Mouse (Mus musculus) embryonic facial prominence, embryonic 13.5 days (tissue): ENCODE measurements at regions not wholly inside any gene's neighbourhood (a gene's known extent, or its start where the extent isn't known, plus 50 kb on each side); places are given as distances from the start of the nearest gene placed in this dataset.
"Not testable (repeated sequence)": the region's sequence is repeated elsewhere in the genome, so short reads cannot be mapped to it uniquely, and the experiment has no call there.

ENCODE experiments used
- ATAC-seq: fragments of 200-750 bp; cut with Nextera tagmentation; 2 replicates; pipeline ENCODE4 v1.8.0; 2017; ENCODE audit warnings: low read depth; ENCODE audit not compliant: insufficient number of reproducible peaks, insufficient read depth, low FRiP score, low TSS enrichment
- H3K27ac ChIP-seq: fragments of 300-500 bp; sonication (generic); 2 replicates; pipeline ENCODE4 v1.5.1; 2015; ENCODE audit warnings: moderate library complexity, mild to moderate bottlenecking, inconsistent platforms
- H3K27me3 ChIP-seq: fragments of 300-500 bp; sonication (generic); 2 replicates; pipeline ENCODE4 v1.6.1; 2015; ENCODE audit warnings: mild to moderate bottlenecking, inconsistent platforms
- H3K36me3 ChIP-seq: fragments of 300-500 bp; sonication (generic); 2 replicates; pipeline ENCODE4 v1.6.1; 2015; ENCODE audit warnings: mild to moderate bottlenecking, inconsistent platforms
- H3K4me1 ChIP-seq: fragments of 300-500 bp; sonication (generic); 2 replicates; pipeline ENCODE4 v1.6.1; 2015; ENCODE audit warnings: inconsistent platforms
- H3K4me2 ChIP-seq: fragments of 300-500 bp; sonication (generic); 2 replicates; pipeline ENCODE4 v1.6.1; 2015; ENCODE audit warnings: moderate library complexity, mild to moderate bottlenecking, inconsistent platforms
- H3K4me3 ChIP-seq: fragments of 300-500 bp; sonication (generic); 2 replicates; pipeline ENCODE4 v1.5.1; 2015; ENCODE audit warnings: mild to moderate bottlenecking, inconsistent platforms
- H3K9ac ChIP-seq: fragments of 300-500 bp; sonication (generic); 2 replicates; pipeline ENCODE4 v1.6.1; 2015; ENCODE audit warnings: mild to moderate bottlenecking, inconsistent platforms
- H3K9me3 ChIP-seq: fragments of 300-500 bp; sonication (generic); 2 replicates; pipeline ENCODE4 v1.6.1; 2016; ENCODE audit warnings: inconsistent platforms
- WGBS: fragments of 180-500 bp; shearing (Covaris S2); methylation state at CpG from one replicate; pipeline ENCODE4 v1.1.7; 2015; ENCODE audit warnings: mixed read lengths; 5-methylcytosine and 5-hydroxymethylcytosine counted together

GRCm38 (mm10) chr7:137522450-137522849, 85.0 kb downstream of the Glrx3 start:
- no peaks in the 10 kb centered on the region for H3K36me3 ChIP-seq
- no peaks in the 10 kb centered on the region for H3K27me3 ChIP-seq
- no peak overlapping the region for H3K4me3 ChIP-seq
- H3K27ac ChIP-seq = no peak overlapping the region
- H3K9me3 ChIP-seq = no peaks in the 10 kb centered on the region
- H3K4me2 ChIP-seq = no peak overlapping the region
- WGBS = 83% methylated on average over 5 of the region's 5 CpGs
- H3K4me1 ChIP-seq = no peaks in the 10 kb centered on the region
- ATAC-seq = no peak
- no peak overlapping the region for H3K9ac ChIP-seq

GRCm38 (mm10) chr7:137533476-137533875, 96.1 kb downstream of the Glrx3 start:
- no peak for ATAC-seq
- Histone ChIP-seq H3K9me3 (no peaks in the 10 kb centered on the region), H3K27me3 (no peaks in the 10 kb centered on the region), H3K4me3 (no peak overlapping the region), H3K4me2 (no peak overlapping the region), H3K9ac (no peak overlapping the region), H3K27ac (no peak overlapping the region), H3K36me3 (no peaks in the 10 kb centered on the region), H3K4me1 (no peaks in the 10 kb centered on the region)
- 84% methylated on average over 4 of the region's 4 CpGs for WGBS

GRCm38 (mm10) chr7:137549991-137550390, 112.6 kb downstream of the Glrx3 start:
- no peak for ATAC-seq
- no peak overlapping the region for H3K9ac ChIP-seq
- no peaks in the 10 kb centered on the region for H3K36me3 ChIP-seq
- no peak overlapping the region for H3K4me3 ChIP-seq
- H3K4me2 ChIP-seq = no peak overlapping the region
- no peaks in the 10 kb centered on the region for H3K4me1 ChIP-seq
- no peaks in the 10 kb centered on the region for H3K9me3 ChIP-seq
- no peak overlapping the region for H3K27ac ChIP-seq
- WGBS = 47% methylated on average over 2 of the region's 2 CpGs
- H3K27me3 ChIP-seq = no peaks in the 10 kb centered on the region

DNA sequence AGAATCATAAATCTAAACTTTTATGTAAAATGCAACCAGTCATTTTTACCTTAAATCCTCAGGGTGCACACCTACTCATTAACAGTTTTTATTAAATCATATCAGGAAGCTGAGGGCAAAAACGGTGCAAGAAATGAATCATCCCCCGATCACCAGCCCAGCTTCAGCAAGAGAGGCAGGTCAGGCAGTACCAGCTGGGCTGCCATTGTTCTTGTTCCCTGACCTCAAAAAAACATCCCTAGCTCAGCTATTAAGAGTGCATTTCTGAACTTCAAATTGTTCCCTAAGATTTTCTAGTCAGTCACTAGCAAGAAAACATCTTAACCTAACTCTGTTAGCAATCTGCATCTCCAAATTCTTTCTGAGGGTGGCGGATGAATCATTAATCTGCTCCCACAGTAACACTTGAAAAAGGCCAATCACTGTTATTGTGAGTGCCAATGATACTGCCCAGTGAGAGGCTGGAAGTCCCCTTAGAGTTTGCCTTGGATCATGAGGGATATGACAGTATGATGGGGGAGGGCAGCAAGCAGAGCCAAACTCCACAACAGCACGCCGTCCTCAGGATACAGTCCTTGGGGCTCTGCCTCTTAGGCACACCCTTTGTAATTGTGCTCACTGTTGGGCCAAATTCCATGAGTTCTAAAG, 115.3 kb downstream of the Glrx3 start:
- WGBS = 78% methylated on average over 5 of the region's 5 CpGs
- Histone ChIP-seq H3K4me2 (no peak overlapping the region), H3K4me3 (no peak overlapping the region), H3K9me3 (no peaks in the 10 kb centered on the region), H3K9ac (no peak overlapping the region), H3K4me1 (no peaks in the 10 kb centered on the region), H3K27ac (no peak overlapping the region), H3K36me3 (no peaks in the 10 kb centered on the region), H3K27me3 (no peaks in the 10 kb centered on the region)
- no peak for ATAC-seq

DNA sequence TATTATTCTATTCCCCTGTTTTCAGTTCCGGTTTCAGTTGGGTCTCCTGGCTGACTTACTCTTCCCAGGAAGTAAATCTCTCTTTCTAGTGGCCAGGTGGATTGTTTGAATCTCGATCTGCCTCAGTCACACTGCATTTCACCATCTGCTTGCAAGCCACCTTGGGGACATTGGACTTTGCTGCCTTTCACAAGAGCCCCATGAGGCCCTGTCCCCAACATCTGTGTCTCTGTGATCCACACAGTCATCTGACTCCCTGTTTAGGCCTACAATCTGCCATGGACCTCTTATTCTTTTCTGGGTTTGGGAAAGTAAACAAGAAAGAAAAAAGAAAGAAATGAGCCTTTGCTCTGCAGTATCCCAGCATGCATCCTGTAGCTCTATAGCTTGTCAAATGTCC, 118.1 kb downstream of the Glrx3 start:
- ATAC-seq = no peak
- 64% methylated on average over 2 of the region's 2 CpGs for WGBS
- no peaks in the 10 kb centered on the region for H3K4me1 ChIP-seq
- H3K9me3 ChIP-seq = no peaks in the 10 kb centered on the region
- no peaks in the 10 kb centered on the region for H3K36me3 ChIP-seq
- no peak overlapping the region for H3K9ac ChIP-seq
- no peak overlapping the region for H3K27ac ChIP-seq
- H3K4me2 ChIP-seq = no peak overlapping the region
- H3K27me3 ChIP-seq = no peaks in the 10 kb centered on the region
- no peak overlapping the region for H3K4me3 ChIP-seq

GRCm38 (mm10) chr7:137557439-137557838, 120.0 kb downstream of the Glrx3 start:
- Histone ChIP-seq H3K27ac (no peak overlapping the region), H3K27me3 (no peaks in the 10 kb centered on the region), H3K4me3 (no peak overlapping the region), H3K9me3 (no peaks in the 10 kb centered on the region), H3K4me1 (0 out of 2 replicates have a peak, but pooled peaks cover 9% of the 10 kb centered on the region), H3K36me3 (no peaks in the 10 kb centered on the region), H3K9ac (no peak overlapping the region), H3K4me2 (no peak overlapping the region)
- no peak for ATAC-seq
- 87% methylated on average over 3 of the region's 3 CpGs for WGBS

DNA sequence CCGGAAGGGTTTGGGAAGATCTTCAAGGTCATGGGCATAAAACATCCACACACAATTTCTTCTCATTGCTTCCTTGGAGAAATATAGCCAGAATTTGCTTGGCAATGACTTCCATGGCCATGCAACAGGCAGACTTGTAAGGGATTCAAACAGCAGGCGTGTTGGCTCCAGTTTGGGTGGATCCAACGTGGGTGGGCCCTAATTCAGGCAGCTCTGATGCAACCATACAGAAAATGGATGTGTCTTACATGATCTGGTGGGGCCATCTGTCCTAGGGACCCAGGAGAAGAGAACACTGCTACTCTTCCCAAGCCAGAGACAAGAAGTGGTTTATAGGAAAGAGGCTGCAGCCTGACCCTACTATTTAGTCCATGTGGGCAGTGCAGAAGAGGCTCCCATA, 121.5 kb downstream of the Glrx3 start:
- Histone ChIP-seq H3K36me3 (no peaks in the 10 kb centered on the region), H3K27ac (no peak overlapping the region), H3K4me2 (no peak overlapping the region), H3K4me3 (no peak overlapping the region), H3K9ac (no peak overlapping the region), H3K9me3 (no peaks in the 10 kb centered on the region), H3K27me3 (no peaks in the 10 kb centered on the region), H3K4me1 (0 out of 2 replicates have a peak, but pooled peaks cover 13% of the 10 kb centered on the region)
- no peak for ATAC-seq
- 77% methylated on average over 3 of the region's 3 CpGs for WGBS

DNA sequence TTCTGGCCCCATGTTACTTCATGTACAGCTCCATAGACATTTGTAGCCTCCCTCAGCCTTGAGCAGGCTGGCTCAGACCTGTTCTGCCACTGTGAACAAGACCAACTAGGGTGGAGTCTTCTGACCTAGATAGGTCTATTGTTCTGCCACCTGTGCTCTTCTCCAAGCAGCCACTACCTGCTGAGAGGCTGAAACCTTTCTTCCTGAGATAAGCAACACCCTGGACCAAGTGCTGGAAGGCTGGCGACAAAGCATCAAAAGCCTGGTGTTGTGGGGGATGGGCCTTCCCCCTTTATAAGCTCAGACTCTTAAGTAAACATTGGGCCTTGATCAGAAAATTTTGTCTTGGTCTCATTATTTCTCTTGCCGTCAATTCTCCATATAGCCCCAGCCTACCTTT, 132.8 kb downstream of the Glrx3 start:
- no peaks in the 10 kb centered on the region for H3K4me1 ChIP-seq
- no peak overlapping the region for H3K9ac ChIP-seq
- H3K9me3 ChIP-seq = no peaks in the 10 kb centered on the region
- no peaks in the 10 kb centered on the region for H3K36me3 ChIP-seq
- no peak for ATAC-seq
- H3K27me3 ChIP-seq = no peaks in the 10 kb centered on the region
- H3K4me2 ChIP-seq = no peak overlapping the region
- H3K4me3 ChIP-seq = no peak overlapping the region
- no peak overlapping the region for H3K27ac ChIP-seq
- WGBS = 85% methylated on average over 2 of the region's 2 CpGs

- no peak overlapping the region for H3K4me3 ChIP-seq
- H3K9me3 ChIP-seq = no peaks in the 10 kb centered on the region
- no peaks in the 10 kb centered on the region for H3K36me3 ChIP-seq
- WGBS = 85% methylated on average over 3 of the region's 3 CpGs
- H3K9ac ChIP-seq = no peak overlapping the region
- no peak overlapping the region for H3K27ac ChIP-seq
- no peak overlapping the region for H3K4me2 ChIP-seq
- no peak for ATAC-seq
- H3K27me3 ChIP-seq = no peaks in the 10 kb centered on the region
- no peaks in the 10 kb centered on the region for H3K4me1 ChIP-seq
Measured at GRCm38 (mm10) chr7:137575491-137575890, 138.1 kb downstream of the Glrx3 start.

- Histone ChIP-seq H3K4me1 (no peaks in the 10 kb centered on the region), H3K27me3 (no peaks in the 10 kb centered on the region), H3K4me3 (no peak overlapping the region), H3K9me3 (no peaks in the 10 kb centered on the region), H3K9ac (no peak overlapping the region), H3K36me3 (no peaks in the 10 kb centered on the region), H3K27ac (no peak overlapping the region), H3K4me2 (no peak overlapping the region)
- no peak for ATAC-seq
- WGBS = 76% methylated on average over 6 of the region's 6 CpGs
Measured at GRCm38 (mm10) chr7:137576251-137576650, 138.8 kb downstream of the Glrx3 start.

- no peak for ATAC-seq
- 89% methylated on average over 2 of the region's 2 CpGs for WGBS
- Histone ChIP-seq H3K36me3 (no peaks in the 10 kb centered on the region), H3K27ac (no peak overlapping the region), H3K4me1 (no peaks in the 10 kb centered on the region), H3K9ac (no peak overlapping the region), H3K4me2 (no peak overlapping the region), H3K27me3 (no peaks in the 10 kb centered on the region), H3K9me3 (no peaks in the 10 kb centered on the region), H3K4me3 (no peak overlapping the region)
Measured at GRCm38 (mm10) chr7:137583556-137583955, 146.1 kb downstream of the Glrx3 start.

GRCm38 (mm10) chr7:137584916-137585315, 147.5 kb downstream of the Glrx3 start:
- H3K9me3 ChIP-seq, H3K4me2 ChIP-seq, H3K27ac ChIP-seq, ATAC-seq, H3K4me1 ChIP-seq, H3K9ac ChIP-seq, H3K27me3 ChIP-seq, H3K4me3 ChIP-seq, H3K36me3 ChIP-seq: not testable (repeated sequence)
- WGBS = 74% methylated on average over 4 of the region's 4 CpGs
